Mouse (Mus musculus) ovary, adult 2 months (tissue): ENCODE measurements around the gene Gstm4. TPM values are rescaled to one million over a fixed set of nuclear protein-coding genes. Genes with fewer than 3 reads are reported as not detected.

Source experiments
- polyA plus RNA-seq: library from polyadenylated mRNA; depleted of rRNA; stranded (reverse); fragments of >200 nt; gene quantifications from 2 replicates; pipeline ENCODE4 v1.2.3, GENCODE M21; 2012; rRNA removed

Gstm4 gene
- 10.8 and 14.4 TPM in 2 replicates for polyA plus RNA-seq

GRCm38 (mm10) chr3:108044394-108045140, at the start of gene Gstm4:
TSS of gene Gstm4 (minus strand) at chr3:108044894.

DNA sequence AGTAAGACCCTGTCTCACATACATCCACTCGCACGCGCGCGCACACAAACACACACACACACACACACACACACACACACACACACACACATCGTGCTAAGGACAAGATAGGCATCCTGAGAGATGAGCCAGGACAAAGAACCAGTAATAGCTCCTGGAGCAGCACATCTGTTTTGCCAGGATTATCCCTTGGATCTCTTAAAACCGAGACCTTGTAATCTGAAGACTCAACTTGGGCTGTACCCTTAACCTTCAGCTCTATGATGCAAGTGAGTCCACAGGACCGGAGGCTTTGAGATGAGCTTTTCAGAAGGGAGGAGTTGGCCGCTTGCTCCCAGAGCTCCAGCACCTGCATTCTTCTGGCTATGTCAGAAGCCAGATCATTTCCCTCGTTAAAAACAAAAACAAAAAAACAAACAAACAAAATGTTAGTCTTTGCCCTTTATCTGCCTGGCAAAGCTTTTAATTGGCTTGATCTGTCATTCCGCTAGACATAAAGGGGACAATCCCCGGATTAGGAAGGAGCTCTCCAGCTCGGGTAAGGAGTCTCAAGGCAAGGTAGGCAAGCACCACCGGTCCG, 47.9 kb upstream of the Gstm4 start, which contains the start of gene Gnat2:
TSS of gene Gnat2 (plus strand) at position 254 of the 580 bp plus-strand sequence.

GRCm38 (mm10) chr3:108086470-108086979, 41.8 kb upstream of the Gstm4 start, which contains the start of gene Ampd2:
TSS of gene Ampd2 (minus strand) at chr3:108086651.

GRCm38 (mm10) chr3:108017473-108018189, 27.1 kb downstream of the Gstm4 start, which contains the start of gene Gstm1:
TSS of gene Gstm1 (minus strand) at chr3:108017973.

Other genes with a start within 250 kb of the Gstm4 start
- gene Eps8l3, start 167.7 kb downstream of the Gstm4 start, polyA plus RNA-seq: 0.50 and 0.61 TPM in 2 replicates
- gene Gstm5, start 149.1 kb downstream of the Gstm4 start, polyA plus RNA-seq: 30.9 and 37.0 TPM in 2 replicates
- 38.2 and 70.6 TPM in 2 replicates for gene Gstm7, start 113.1 kb downstream of the Gstm4 start, polyA plus RNA-seq
- gene Gstm6, start 101.1 kb downstream of the Gstm4 start, polyA plus RNA-seq: 7.2 and 8.0 TPM in 2 replicates
- 0.29 and 0.37 TPM in 2 replicates for gene Gstm3, start 75.6 kb downstream of the Gstm4 start, polyA plus RNA-seq
- gene Gstm2, start 58.4 kb downstream of the Gstm4 start, polyA plus RNA-seq: 769 and 813 TPM in 2 replicates
- gene Gstm1, start 26.9 kb downstream of the Gstm4 start, polyA plus RNA-seq: 1,875 and 2,662 TPM in 2 replicates
- gene Ampd2, start 41.8 kb upstream of the Gstm4 start, polyA plus RNA-seq: 259 and 297 TPM in 2 replicates
- 1.8 and 2.3 TPM in 2 replicates for gene Gnat2, start 47.9 kb upstream of the Gstm4 start, polyA plus RNA-seq
- gene Gnai3, start 101.3 kb upstream of the Gstm4 start, polyA plus RNA-seq: 15.1 and 16.2 TPM in 2 replicates
- not detected in 2 replicates for gene Gpr61, start 110.0 kb upstream of the Gstm4 start, polyA plus RNA-seq
- 42.4 and 42.5 TPM in 2 replicates for gene Amigo1, start 141.4 kb upstream of the Gstm4 start, polyA plus RNA-seq
- 8.7 and 9.5 TPM in 2 replicates for gene Cyb561d1, start 156.3 kb upstream of the Gstm4 start, polyA plus RNA-seq
- 16.2 and 17.9 TPM in 2 replicates for gene Atxn7l2, start 166.0 kb upstream of the Gstm4 start, polyA plus RNA-seq
- 0.16 and 0.17 TPM in 2 replicates for gene Sypl2, start 181.8 kb upstream of the Gstm4 start, polyA plus RNA-seq
- gene Psma5, start 212.0 kb upstream of the Gstm4 start, polyA plus RNA-seq: 40.5 and 50.5 TPM in 2 replicates
- 29.1 and 29.2 TPM in 2 replicates for gene Sort1, start 239.2 kb upstream of the Gstm4 start, polyA plus RNA-seq